Mouse (Mus musculus) liver, embryonic 12.5 days (tissue): ENCODE measurements around the gene AI413582. TPM values are rescaled to one million over a fixed set of nuclear protein-coding genes. Genes with fewer than 3 reads are reported as not detected.

Source experiments
- ATAC-seq: fragments of 200-750 bp; cut with Nextera tagmentation; 2 replicates; pipeline ENCODE4 v1.8.0; 2017; ENCODE audit warnings: moderate number of reproducible peaks, mild to moderate bottlenecking, moderate library complexity
- H3K27ac ChIP-seq: fragments of 300-500 bp; sonication (generic); 2 replicates; pipeline ENCODE4 v1.5.1; 2016; ENCODE audit warnings: mild to moderate bottlenecking
- H3K27me3 ChIP-seq: fragments of 300-500 bp; sonication (generic); replicated peaks from 2 replicates; pipeline ENCODE4 v1.6.1; 2016; ENCODE audit warnings: mild to moderate bottlenecking, moderate library complexity
- H3K36me3 ChIP-seq: fragments of 300-500 bp; sonication (generic); 2 replicates; pipeline ENCODE4 v1.6.1; 2016; ENCODE audit warnings: mild to moderate bottlenecking, moderate library complexity
- H3K4me1 ChIP-seq: fragments of 300-500 bp; sonication (generic); 2 replicates; pipeline ENCODE4 v1.6.1; 2016
- H3K4me2 ChIP-seq: fragments of 300-500 bp; sonication (generic); 2 replicates; pipeline ENCODE4 v1.6.1; 2016; ENCODE audit warnings: mild to moderate bottlenecking, moderate library complexity
- H3K4me3 ChIP-seq: fragments of 300-500 bp; sonication (generic); 2 replicates; pipeline ENCODE4 v1.5.1; 2016; ENCODE audit warnings: mild to moderate bottlenecking, moderate library complexity
- H3K9ac ChIP-seq: fragments of 300-500 bp; sonication (generic); 2 replicates; pipeline ENCODE4 v1.6.1; 2016; ENCODE audit warnings: mild to moderate bottlenecking, moderate library complexity
- H3K9me3 ChIP-seq: fragments of 300-500 bp; sonication (generic); replicated peaks from 2 replicates; pipeline ENCODE4 v1.6.1; 2016; ENCODE audit warnings: mild to moderate bottlenecking, moderate library complexity
- WGBS: fragments of 180-500 bp; shearing (Covaris S2); methylation state at CpG from one replicate; pipeline ENCODE4 v1.1.7; 2016; ENCODE audit not compliant: insufficient replicate concordance; 5-methylcytosine and 5-hydroxymethylcytosine counted together
- polyA plus RNA-seq: library from polyadenylated mRNA; unstranded; fragments of >200 nt; fragmentation: Nextera tagmentation; extraction: Ambion mirVana; gene quantifications from 2 replicates; pipeline ENCODE4 v1.2.1, GENCODE M21; 2016

The AI413582 gene
- polyA plus RNA-seq, 1 experiment from 2014 or later: 16.8 TPM

- H3K4me3 ChIP-seq: peak overlapping the region; percentile 91
- ATAC-seq: no peak
- peak overlapping the region; percentile 62; the same call in 1 of the 2 replicates for H3K27ac ChIP-seq
- H3K9ac ChIP-seq: peak overlapping the region; percentile 98
- no peaks in the 10 kb centered on the region for H3K27me3 ChIP-seq
- H3K36me3 ChIP-seq: peaks cover 39% of the 10 kb centered on the region
- WGBS: 50% methylated on average over 12 of the region's 12 CpGs
- H3K4me1 ChIP-seq: peaks cover 82% of the 10 kb centered on the region
- H3K9me3 ChIP-seq: no peaks in the 10 kb centered on the region
- H3K4me2 ChIP-seq: peak overlapping the region; percentile 96
Observed at GRCm38 (mm10) chr17:27559596-27559995, 6.0 kb downstream of the AI413582 start.

GRCm38 (mm10) chr17:27558845-27559244, 6.7 kb downstream of the AI413582 start:
- 5% methylated on average over 5 of the region's 5 CpGs for WGBS
- no peak for ATAC-seq

DNA sequence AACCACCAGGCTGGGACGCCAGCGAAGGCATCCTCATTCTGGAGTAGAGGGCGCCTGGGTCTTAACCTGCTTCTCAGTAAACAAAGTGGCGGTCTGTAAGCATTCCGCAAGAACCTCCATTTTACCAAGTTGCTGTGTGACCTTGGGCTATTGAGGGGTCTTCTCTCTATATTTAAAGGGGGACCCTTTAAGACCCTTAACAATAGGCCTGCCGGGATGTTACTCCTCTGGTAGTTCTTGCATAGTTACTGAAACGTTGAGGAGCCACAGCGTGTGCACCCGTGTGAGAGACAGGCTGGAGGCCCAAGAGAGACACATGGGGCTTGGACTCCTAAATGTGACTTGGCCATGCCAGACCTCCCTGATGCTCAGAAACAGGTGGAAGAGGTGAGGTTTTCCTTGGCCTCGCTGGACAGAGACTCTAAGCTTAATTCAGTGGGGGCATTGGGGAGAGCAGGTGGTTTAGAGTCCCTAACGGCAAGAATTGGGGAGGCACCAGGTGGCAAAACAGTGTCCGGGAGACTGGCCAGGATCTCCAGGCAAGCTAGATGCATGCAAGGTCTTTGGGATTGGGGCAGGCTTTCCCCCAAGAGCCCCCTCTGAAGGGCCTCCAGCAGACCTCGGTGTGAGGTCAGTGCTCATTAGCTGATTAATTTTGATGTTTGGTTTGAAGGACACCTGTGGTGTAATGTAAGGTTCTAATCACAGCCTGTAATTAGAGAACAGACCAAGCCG, 7.5 kb downstream of the AI413582 start:
- H3K36me3 ChIP-seq: peaks cover 33% of the 10 kb centered on the region
- peak overlapping the region; percentile 96 for H3K27ac ChIP-seq
- H3K9me3 ChIP-seq: no peaks in the 10 kb centered on the region
- ATAC-seq: no peak
- H3K27me3 ChIP-seq: no peaks in the 10 kb centered on the region
- peak overlapping the region; percentile 96 for H3K4me2 ChIP-seq
- peak overlapping the region; percentile 98 for H3K9ac ChIP-seq
- H3K4me3 ChIP-seq: peak overlapping the region; percentile 91
- H3K4me1 ChIP-seq: peaks cover 84% of the 10 kb centered on the region
- WGBS: 1% methylated on average over 14 of the region's 14 CpGs

More at GRCm38 (mm10) chr17:27558845-27559244, 6.7 kb downstream of the AI413582 start:
- Histone ChIP-seq H3K9me3 (no peaks in the 10 kb centered on the region), H3K4me2 (peak overlapping the region; percentile 96), H3K4me1 (peaks cover 82% of the 10 kb centered on the region), H3K9ac (peak overlapping the region; percentile 98), H3K27ac (peak overlapping the region; percentile 96), H3K4me3 (peak overlapping the region; percentile 91), H3K36me3 (peaks cover 37% of the 10 kb centered on the region), H3K27me3 (no peaks in the 10 kb centered on the region)

- Histone ChIP-seq H3K27ac (peak overlapping the region; percentile 96), H3K36me3 (peaks cover 33% of the 10 kb centered on the region), H3K4me1 (peaks cover 92% of the 10 kb centered on the region), H3K4me3 (peak overlapping the region; percentile 91), H3K27me3 (no peaks in the 10 kb centered on the region), H3K9me3 (no peaks in the 10 kb centered on the region), H3K4me2 (peak overlapping the region; percentile 96), H3K9ac (peak overlapping the region; percentile 98)
- ATAC-seq: peak; percentile 16; the same call in 1 of the 2 replicates
- 0% methylated on average over 45 of the region's 75 CpGs for WGBS
Observed at GRCm38 (mm10) chr17:27557181-27557926, 8.2 kb downstream of the AI413582 start.

DNA sequence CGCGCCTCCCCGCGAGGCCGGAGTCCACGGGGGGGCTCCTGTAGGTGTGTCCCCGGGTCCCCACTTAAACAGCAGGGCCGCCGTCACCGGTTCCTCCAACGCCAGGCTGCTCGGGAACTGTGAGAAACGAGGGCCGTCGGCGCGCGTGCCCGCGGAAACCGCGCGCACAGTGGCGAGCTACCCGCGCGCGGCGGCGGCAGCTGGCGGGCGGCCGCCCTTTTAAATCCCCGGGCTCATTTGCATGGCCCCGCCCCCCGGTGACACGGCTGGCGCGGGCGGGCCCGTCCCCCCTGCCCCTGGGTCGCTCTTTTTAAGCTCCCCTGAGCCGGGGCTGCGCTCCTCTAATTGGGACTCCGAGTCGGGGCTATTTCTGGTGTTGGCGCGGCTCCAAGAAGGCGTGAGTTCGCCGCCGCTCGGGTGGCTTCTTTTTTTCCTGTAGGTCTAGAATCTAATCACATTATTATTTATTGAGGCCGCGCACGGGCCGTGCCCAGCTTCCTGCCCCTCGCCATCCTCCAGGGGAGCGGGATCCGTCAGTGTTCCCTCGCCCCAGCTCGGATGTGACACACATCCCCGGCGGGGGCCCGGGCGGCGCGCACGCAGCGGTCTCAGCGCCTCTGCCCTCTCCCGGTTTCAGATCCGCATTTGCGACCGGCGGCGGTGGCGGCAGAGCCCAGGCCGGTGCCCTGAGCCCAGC, 9.1 kb downstream of the AI413582 start, which contains the start of gene Hmga1:
Hmga1 (plus strand) TSS at position 183 of the 697 bp plus-strand sequence.
- peaks cover 93% of the 10 kb centered on the region for H3K4me1 ChIP-seq
- H3K36me3 ChIP-seq: peaks cover 24% of the 10 kb centered on the region
- ATAC-seq: peak; percentile 72
- peak within 1 kb of the TSS; percentile 96 for H3K4me2 ChIP-seq
- no peaks in the 10 kb centered on the region for H3K9me3 ChIP-seq
- peak within 1 kb of the TSS; percentile 91 for H3K4me3 ChIP-seq
- under 1% methylated on average over 79 of the region's 79 CpGs for WGBS
- peak within 1 kb of the TSS; percentile 98 for H3K9ac ChIP-seq
- H3K27ac ChIP-seq: peak within 1 kb of the TSS; percentile 96
- no peaks in the 10 kb centered on the region for H3K27me3 ChIP-seq

GRCm38 (mm10) chr17:27555512-27556172, 9.9 kb downstream of the AI413582 start:
- Histone ChIP-seq H3K27me3 (no peaks in the 10 kb centered on the region), H3K4me1 (peaks cover 89% of the 10 kb centered on the region), H3K9me3 (no peaks in the 10 kb centered on the region), H3K4me3 (peak overlapping the region; percentile 91), H3K36me3 (peaks cover 16% of the 10 kb centered on the region), H3K4me2 (peak overlapping the region; percentile 96), H3K27ac (peak overlapping the region; percentile 96), H3K9ac (peak overlapping the region; percentile 98)
- 1% methylated on average over 54 of the region's 55 CpGs for WGBS
- ATAC-seq: peak; percentile 57

GRCm38 (mm10) chr17:27555075-27555511, 10.5 kb downstream of the AI413582 start:
- ATAC-seq: peak; percentile 54
- Histone ChIP-seq H3K4me3 (peak overlapping the region; percentile 91), H3K36me3 (peaks cover 11% of the 10 kb centered on the region), H3K9me3 (no peaks in the 10 kb centered on the region), H3K27ac (peak overlapping the region; percentile 96), H3K4me1 (peaks cover 83% of the 10 kb centered on the region), H3K27me3 (no peaks in the 10 kb centered on the region), H3K4me2 (peak overlapping the region; percentile 96), H3K9ac (peak overlapping the region; percentile 98)
- WGBS: under 1% methylated on average over 36 of the region's 39 CpGs

- Histone ChIP-seq H3K4me2 (peak overlapping the region; percentile 96), H3K36me3 (peaks cover 3% of the 10 kb centered on the region), H3K4me3 (peak overlapping the region; percentile 91), H3K4me1 (peaks cover 79% of the 10 kb centered on the region), H3K27ac (peak overlapping the region; percentile 96), H3K9me3 (no peaks in the 10 kb centered on the region), H3K27me3 (no peaks in the 10 kb centered on the region; the same call in 1 of the 2 replicates), H3K9ac (peak overlapping the region; percentile 98)
- 32% methylated on average over 20 of the region's 20 CpGs for WGBS
- no peak for ATAC-seq
Observed at GRCm38 (mm10) chr17:27554062-27554960, 11.2 kb downstream of the AI413582 start.

- H3K36me3 ChIP-seq: no peaks in the 10 kb centered on the region
- WGBS: 35% methylated on average over 23 of the region's 23 CpGs
- H3K27me3 ChIP-seq: no peaks in the 10 kb centered on the region; the same call in 1 of the 2 replicates
- no peak overlapping the region for H3K4me3 ChIP-seq
- H3K9ac ChIP-seq: peak overlapping the region; percentile 17; the same call in 1 of the 2 replicates
- H3K27ac ChIP-seq: peak overlapping the region; percentile 64
- ATAC-seq: no peak
- peaks cover 64% of the 10 kb centered on the region for H3K4me1 ChIP-seq
- H3K4me2 ChIP-seq: peak overlapping the region; percentile 18; the same call in 1 of the 2 replicates
- no peaks in the 10 kb centered on the region for H3K9me3 ChIP-seq
Observed at GRCm38 (mm10) chr17:27552215-27553201, 13.0 kb downstream of the AI413582 start.
